Mouse (Mus musculus) lung, postnatal 4 days (tissue): ENCODE measurements around the gene Armh3.
"Not testable (repeated sequence)": the region's sequence is repeated elsewhere in the genome, so short reads cannot be mapped to it uniquely, and the experiment has no call there.

Experiments used
- DNase-seq, 2 experiments: peaks; one replicate each; pipeline ENCODE4 v3.0.0; 2021

Armh3 gene

GRCm38 (mm10) chr19:45815831-45816405, 182.4 kb downstream of the Armh3 start, which contains the start of gene Kcnip2:
Gene Kcnip2, minus strand, starts transcription at chr19:45816061.
- peak; percentile 56 to 63 for DNase-seq

- no peak for DNase-seq
Observed at GRCm38 (mm10) chr19:45815170-45815569, 183.1 kb downstream of the Armh3 start.

GRCm38 (mm10) chr19:45813801-45814200, 184.5 kb downstream of the Armh3 start:
- DNase-seq: no peak

- peak; percentile 81 to 86 for DNase-seq
Observed at GRCm38 (mm10) chr19:45813263-45813662, 185.0 kb downstream of the Armh3 start.

- no peak for DNase-seq
Observed at GRCm38 (mm10) chr19:45812673-45813252, 185.5 kb downstream of the Armh3 start.

- peak; percentile 57 to 61 for DNase-seq
Observed at GRCm38 (mm10) chr19:45812115-45812514, 186.2 kb downstream of the Armh3 start.

- no peak for DNase-seq
Observed at GRCm38 (mm10) chr19:45811028-45811674, 187.1 kb downstream of the Armh3 start.

- DNase-seq: no peak
Observed at GRCm38 (mm10) chr19:45807732-45808131, 190.6 kb downstream of the Armh3 start.

GRCm38 (mm10) chr19:45805817-45806216, 192.5 kb downstream of the Armh3 start:
- not testable (repeated sequence) for DNase-seq

- peak in 1 of 2 experiments; percentile 34 for DNase-seq
Observed at GRCm38 (mm10) chr19:45804593-45805368, 193.5 kb downstream of the Armh3 start.

GRCm38 (mm10) chr19:45803408-45803807, 194.9 kb downstream of the Armh3 start:
- no peak for DNase-seq

- no peak for DNase-seq
Observed at GRCm38 (mm10) chr19:45802702-45803101, 195.6 kb downstream of the Armh3 start.

- DNase-seq: no peak
Observed at GRCm38 (mm10) chr19:45796879-45797278, 201.4 kb downstream of the Armh3 start.

GRCm38 (mm10) chr19:45796061-45796556, 202.2 kb downstream of the Armh3 start:
- DNase-seq: peak; percentile 59 to 68

- peak; percentile 30 to 54 for DNase-seq
Observed at GRCm38 (mm10) chr19:45795406-45795944, 202.8 kb downstream of the Armh3 start.

GRCm38 (mm10) chr19:45794718-45795117, 203.6 kb downstream of the Armh3 start:
- no peak for DNase-seq

GRCm38 (mm10) chr19:45792404-45792803, 205.9 kb downstream of the Armh3 start:
- DNase-seq: no peak

GRCm38 (mm10) chr19:45789888-45790874, 208.1 kb downstream of the Armh3 start:
- DNase-seq: peak; percentile 50 to 63

GRCm38 (mm10) chr19:45789365-45789764, 208.9 kb downstream of the Armh3 start:
- DNase-seq: no peak

GRCm38 (mm10) chr19:45788337-45788736, 210.0 kb downstream of the Armh3 start:
- DNase-seq: no peak

- DNase-seq: no peak
Observed at GRCm38 (mm10) chr19:45787450-45787849, 210.8 kb downstream of the Armh3 start.

- no peak for DNase-seq
Observed at GRCm38 (mm10) chr19:45785470-45785869, 212.8 kb downstream of the Armh3 start.
